Mouse (Mus musculus) hematopoietic stem cell, adult 5-6 weeks (primary cell): Measurements from ENCODE around the gene Tpd52l2. TPM values are rescaled to one million over a fixed set of nuclear protein-coding genes. Genes with fewer than 3 reads are reported as not detected.

ENCODE experiments used
- total RNA-seq: library from RNA; stranded (forward); fragments of 172-1452, 232-1000 nt; gene quantifications from 2 replicates; pipeline ENCODE4 v1.2.3, GENCODE M21; 2017

Tpd52l2 gene
- total RNA-seq, 1 experiment from 2014 or later, result 118 TPM

Other genes with a start within 250 kb of the Tpd52l2 start
- 14.8 and 16.9 TPM in 2 replicates for gene Gmeb2, start 209.1 kb upstream of the Tpd52l2 start, total RNA-seq
- gene Stmn3, start 182.6 kb upstream of the Tpd52l2 start, total RNA-seq, result not detected in 2 replicates
- gene Rtel1, start 177.4 kb upstream of the Tpd52l2 start, total RNA-seq, result 46.8 and 56.7 TPM in 2 replicates
- 48.8 and 55.8 TPM in 2 replicates for gene Zgpat, start 132.2 kb upstream of the Tpd52l2 start, total RNA-seq
- gene Arfrp1, start 131.7 kb upstream of the Tpd52l2 start, total RNA-seq, result 54.9 and 75.9 TPM in 2 replicates
- 32.4 and 36.1 TPM in 2 replicates for gene Lime1, start 117.1 kb upstream of the Tpd52l2 start, total RNA-seq
- gene Zbtb46, start 37.7 kb upstream of the Tpd52l2 start, total RNA-seq, result 1.3 and 6.0 TPM in 2 replicates
- not detected in 2 replicates for gene Abhd16b, start 3.9 kb upstream of the Tpd52l2 start, total RNA-seq
- gene Dnajc5, start 23.3 kb downstream of the Tpd52l2 start, total RNA-seq, result 36.9 and 43.1 TPM in 2 replicates
- 66.1 and 82.4 TPM in 2 replicates for gene Uckl1, start 87.8 kb downstream of the Tpd52l2 start, total RNA-seq
- 74.3 and 120 TPM in 2 replicates for gene Prpf6, start 94.7 kb downstream of the Tpd52l2 start, total RNA-seq
- gene Zfp512b, start 95.7 kb downstream of the Tpd52l2 start, total RNA-seq, result 17.1 and 40.2 TPM in 2 replicates
- 9.0 and 9.2 TPM in 2 replicates for gene Samd10, start 102.1 kb downstream of the Tpd52l2 start, total RNA-seq
- not detected in 2 replicates for gene Gm29797, start 159.9 kb downstream of the Tpd52l2 start, total RNA-seq
- 0.25 TPM in 1 of 2 replicates, not detected in the other for gene Sox18, start 174.5 kb downstream of the Tpd52l2 start, total RNA-seq
- 9.1 and 22.7 TPM in 2 replicates for gene Tcea2, start 183.2 kb downstream of the Tpd52l2 start, total RNA-seq
- gene Rgs19, start 196.8 kb downstream of the Tpd52l2 start, total RNA-seq, result 89.7 and 90.4 TPM in 2 replicates
- not detected in 2 replicates for gene Lkaaear1, start 201.3 kb downstream of the Tpd52l2 start, total RNA-seq
- 0.75 TPM in 1 of 2 replicates, not detected in the other for gene Oprl1, start 217.9 kb downstream of the Tpd52l2 start, total RNA-seq